Mouse (Mus musculus) ovary, postnatal 14 days (tissue): Measurements from ENCODE around the gene Trabd2b.

Experiments
- DNase-seq: peaks from one replicate; pipeline ENCODE4 v3.0.0; 2022; ENCODE audit warnings: low spot score

Trabd2b gene

GRCm38 (mm10) chr4:114542136-114542535 lies 135.6 kb downstream of the Trabd2b start:
- no peak for DNase-seq

GRCm38 (mm10) chr4:114545481-114546200 lies 139.1 kb downstream of the Trabd2b start:
- DNase-seq, result no peak

GRCm38 (mm10) chr4:114547658-114548448 lies 141.3 kb downstream of the Trabd2b start:
- DNase-seq, result no peak

- no peak for DNase-seq
Measured at GRCm38 (mm10) chr4:114549487-114549886, 143.0 kb downstream of the Trabd2b start.

GRCm38 (mm10) chr4:114550471-114551156 lies 144.1 kb downstream of the Trabd2b start:
- no peak for DNase-seq

- DNase-seq, result no peak
Measured at GRCm38 (mm10) chr4:114556880-114557279, 150.4 kb downstream of the Trabd2b start.

- no peak for DNase-seq
Measured at GRCm38 (mm10) chr4:114557731-114558130, 151.2 kb downstream of the Trabd2b start.

GRCm38 (mm10) chr4:114558487-114558886 lies 152.0 kb downstream of the Trabd2b start:
- no peak for DNase-seq

GRCm38 (mm10) chr4:114560638-114561216 lies 154.2 kb downstream of the Trabd2b start:
- no peak for DNase-seq

- no peak for DNase-seq
Measured at GRCm38 (mm10) chr4:114564131-114564695, 157.7 kb downstream of the Trabd2b start.

GRCm38 (mm10) chr4:114567594-114567993 lies 161.1 kb downstream of the Trabd2b start:
- DNase-seq, result no peak

- no peak for DNase-seq
Measured at GRCm38 (mm10) chr4:114568081-114568605, 161.6 kb downstream of the Trabd2b start.

GRCm38 (mm10) chr4:114578153-114578950 lies 171.8 kb downstream of the Trabd2b start:
- DNase-seq, result no peak

GRCm38 (mm10) chr4:114583546-114584144 lies 177.1 kb downstream of the Trabd2b start:
- no peak for DNase-seq

GRCm38 (mm10) chr4:114584686-114585085 lies 178.2 kb downstream of the Trabd2b start:
- no peak for DNase-seq

GRCm38 (mm10) chr4:114593554-114594215 lies 187.2 kb downstream of the Trabd2b start:
- DNase-seq, result no peak

- no peak for DNase-seq
Measured at GRCm38 (mm10) chr4:114595188-114595701, 188.7 kb downstream of the Trabd2b start.

- DNase-seq, result no peak
Measured at GRCm38 (mm10) chr4:114599121-114599520, 192.6 kb downstream of the Trabd2b start.

GRCm38 (mm10) chr4:114601201-114602009 lies 194.9 kb downstream of the Trabd2b start:
- no peak for DNase-seq
